Mouse (Mus musculus) kidney, postnatal 4 days (tissue): ENCODE data around the gene Bbs9.
A peak's percentile ranks its signal among the peaks of the same experiment; 100 is the strongest.

Experiments used
- DNase-seq, 2 experiments: peaks; one replicate each; pipeline ENCODE4 v3.0.0; 2021; ENCODE audit warnings: mixed read lengths in 2 of 2

Bbs9 gene

GRCm38 (mm10) chr9:22698501-22698900, 223.0 kb downstream of the Bbs9 start:
- DNase-seq: no peak

- DNase-seq: no peak
Observed at GRCm38 (mm10) chr9:22702065-22702611, 226.6 kb downstream of the Bbs9 start.

- DNase-seq: no peak
Observed at GRCm38 (mm10) chr9:22702812-22703367, 227.4 kb downstream of the Bbs9 start.

- DNase-seq: peak in 1 of 2 experiments; percentile 15
Observed at GRCm38 (mm10) chr9:22703541-22703940, 228.0 kb downstream of the Bbs9 start.

GRCm38 (mm10) chr9:22707166-22707913, 231.8 kb downstream of the Bbs9 start:
- no peak for DNase-seq

GRCm38 (mm10) chr9:22708970-22709726, 233.6 kb downstream of the Bbs9 start:
- peak; percentile 82 to 85 for DNase-seq

- peak; percentile 36 to 56 for DNase-seq
Observed at GRCm38 (mm10) chr9:22710032-22710431, 234.5 kb downstream of the Bbs9 start.

- no peak for DNase-seq
Observed at GRCm38 (mm10) chr9:22711339-22711738, 235.8 kb downstream of the Bbs9 start.

- peak in 1 of 2 experiments; percentile 4 for DNase-seq
Observed at GRCm38 (mm10) chr9:22712743-22713142, 237.2 kb downstream of the Bbs9 start.

- peak; percentile 68 to 73 for DNase-seq
Observed at GRCm38 (mm10) chr9:22713286-22713685, 237.8 kb downstream of the Bbs9 start.

- no peak for DNase-seq
Observed at GRCm38 (mm10) chr9:22717583-22717982, 242.1 kb downstream of the Bbs9 start.

GRCm38 (mm10) chr9:22718174-22718823, 242.8 kb downstream of the Bbs9 start:
- no peak for DNase-seq

- DNase-seq: no peak
Observed at GRCm38 (mm10) chr9:22732646-22733045, 257.1 kb downstream of the Bbs9 start.

GRCm38 (mm10) chr9:22734954-22735353, 259.4 kb downstream of the Bbs9 start:
- DNase-seq: no peak

- no peak for DNase-seq
Observed at GRCm38 (mm10) chr9:22735385-22735784, 259.9 kb downstream of the Bbs9 start.

- DNase-seq: no peak
Observed at GRCm38 (mm10) chr9:22737893-22738292, 262.4 kb downstream of the Bbs9 start.

- DNase-seq: no peak
Observed at GRCm38 (mm10) chr9:22738861-22739260, 263.3 kb downstream of the Bbs9 start.

GRCm38 (mm10) chr9:22741967-22742366, 266.5 kb downstream of the Bbs9 start:
- no peak for DNase-seq

GRCm38 (mm10) chr9:22748617-22749016, 273.1 kb downstream of the Bbs9 start:
- peak; percentile 17 to 38 for DNase-seq

GRCm38 (mm10) chr9:22750779-22751545, 275.4 kb downstream of the Bbs9 start:
- DNase-seq: no peak

- no peak for DNase-seq
Observed at GRCm38 (mm10) chr9:22751546-22751929, 276.0 kb downstream of the Bbs9 start.

- no peak for DNase-seq
Observed at GRCm38 (mm10) chr9:22754081-22754672, 278.7 kb downstream of the Bbs9 start.
